Mouse (Mus musculus) spleen, adult 18-20 months (tissue): Measurements from ENCODE around the gene Hist2h2aa2.
"Not testable (repeated sequence)": the region's sequence is repeated elsewhere in the genome, so short reads cannot be mapped to it uniquely, and the experiment has no call there.

Source experiments
- DNase-seq, 2 experiments: peaks; one replicate each; pipeline ENCODE4 v3.0.0; 2022; ENCODE audit warnings: mixed read lengths in 2 of 2

Hist2h2aa2 gene

DNA sequence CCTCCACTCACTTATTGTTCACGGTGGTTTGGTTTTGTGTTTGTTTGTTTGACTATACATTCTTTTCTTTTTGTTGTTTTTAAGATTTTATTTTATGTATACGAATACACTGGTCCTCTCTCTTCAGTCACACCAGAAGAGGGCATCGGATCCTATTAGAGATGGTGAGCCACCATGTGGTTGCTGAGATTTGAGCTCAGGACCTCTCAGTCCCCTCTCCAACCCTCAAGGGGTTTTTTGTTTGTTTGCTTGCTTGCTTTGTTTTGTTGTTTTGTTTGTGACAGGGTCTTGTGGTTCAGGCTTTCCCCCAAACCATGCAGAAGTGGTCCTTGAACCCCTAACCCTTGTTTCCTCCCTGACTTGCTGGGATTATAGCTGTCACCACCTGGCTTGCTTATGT lies 21.5 kb upstream of the Hist2h2aa2 start:
- no peak for DNase-seq

DNA sequence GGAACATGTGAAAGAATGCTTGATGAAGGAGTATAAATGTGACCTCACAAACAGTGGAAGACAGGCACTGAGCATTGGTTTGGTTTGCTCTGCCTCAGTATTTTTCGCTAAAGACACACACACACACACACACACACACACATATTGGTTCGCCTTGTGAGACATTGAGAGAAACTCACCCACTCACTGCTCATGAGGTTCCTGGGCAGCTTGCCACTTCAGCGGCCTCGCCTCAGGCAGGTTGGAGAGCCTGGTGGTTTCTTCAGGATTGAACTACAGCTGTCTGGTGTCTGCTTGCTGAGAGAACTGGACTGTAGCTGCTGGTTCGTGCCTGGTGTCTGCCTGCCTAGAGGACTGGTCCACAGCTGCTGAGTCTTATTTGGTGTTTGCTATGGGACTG lies 20.1 kb upstream of the Hist2h2aa2 start:
- DNase-seq = no peak

DNA sequence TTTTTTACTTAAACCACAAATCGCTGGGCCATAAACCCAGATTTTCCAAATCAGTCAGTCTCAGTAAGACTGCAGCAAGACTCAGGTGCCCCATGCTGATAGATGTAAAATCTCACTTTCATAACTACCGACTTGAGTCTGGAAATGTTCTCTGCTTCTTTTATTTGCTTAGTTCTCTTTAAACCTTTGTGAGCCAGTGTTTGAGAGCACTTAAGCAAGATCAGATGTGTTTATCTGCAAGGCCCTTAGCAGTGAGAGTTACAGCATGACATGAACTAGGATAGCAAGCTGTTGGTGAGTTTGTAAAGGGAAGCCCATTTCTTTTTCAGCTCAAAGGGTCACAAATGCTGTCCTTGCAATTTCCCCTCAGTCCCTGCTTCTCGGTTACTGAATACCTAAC lies 17.1 kb upstream of the Hist2h2aa2 start:
- no peak for DNase-seq

DNA sequence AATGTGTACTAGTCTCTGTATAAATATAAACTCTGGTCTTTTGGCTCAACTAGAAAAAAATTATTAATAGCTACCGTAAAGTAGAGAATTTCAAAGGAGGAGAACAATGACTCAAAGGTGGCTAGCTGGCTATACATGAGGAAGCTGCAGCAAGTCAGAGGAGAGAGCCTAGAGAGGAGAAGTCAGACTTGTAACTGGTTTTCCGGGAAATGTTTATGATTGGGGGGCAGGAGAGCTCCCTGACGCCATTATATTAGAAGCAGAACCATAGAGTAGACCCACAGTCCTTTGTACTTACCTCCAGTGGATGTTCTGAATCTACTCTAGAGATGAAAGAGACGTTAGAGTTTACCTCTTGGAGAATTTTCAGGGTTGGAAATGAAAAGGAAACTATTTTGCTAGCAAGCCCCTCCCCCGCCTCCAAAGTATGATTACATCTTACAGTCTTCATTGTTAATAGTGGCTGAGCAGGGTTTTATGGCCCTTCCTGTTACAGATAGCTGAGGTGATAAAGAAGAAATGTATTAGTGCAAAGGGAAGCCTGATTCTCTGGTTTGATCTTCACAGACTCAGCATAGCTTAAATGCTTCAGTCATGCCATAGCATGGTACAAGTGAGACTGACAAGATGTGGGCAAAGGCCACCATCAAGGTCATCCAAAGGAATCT lies 16.0 kb upstream of the Hist2h2aa2 start:
- no peak for DNase-seq

DNA sequence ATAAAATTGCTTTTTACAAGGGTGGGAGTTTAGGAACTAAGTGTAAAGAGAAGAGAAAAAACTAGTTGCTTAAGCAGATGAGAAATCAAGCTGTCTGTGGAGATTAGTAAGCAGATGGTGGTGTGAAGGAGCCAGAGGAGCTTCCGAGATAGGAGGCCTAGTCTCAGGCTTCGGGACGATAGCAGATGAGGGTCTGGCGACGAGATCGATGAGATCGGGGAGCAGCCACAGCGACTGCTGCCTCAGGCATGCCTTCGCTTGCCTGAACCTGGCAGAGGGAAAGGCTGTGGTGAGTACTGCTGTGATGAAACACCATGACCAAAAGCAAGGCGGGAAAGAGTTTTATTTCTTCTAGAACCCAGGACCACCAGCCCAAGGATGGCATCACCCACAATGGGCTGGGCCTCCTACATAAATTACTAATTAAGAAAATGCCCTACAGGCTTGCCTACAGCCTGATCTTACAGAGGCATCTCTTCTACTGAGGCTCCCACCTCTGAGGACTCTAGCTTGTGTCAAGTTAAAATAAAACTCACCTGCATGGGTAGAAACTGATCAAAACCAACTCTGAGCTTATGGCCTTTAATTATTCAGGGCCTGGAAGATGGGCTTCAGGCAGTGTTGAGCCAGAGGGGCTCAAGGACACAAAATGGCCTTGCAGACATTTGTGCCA lies 14.7 kb upstream of the Hist2h2aa2 start:
- no peak for DNase-seq

DNA sequence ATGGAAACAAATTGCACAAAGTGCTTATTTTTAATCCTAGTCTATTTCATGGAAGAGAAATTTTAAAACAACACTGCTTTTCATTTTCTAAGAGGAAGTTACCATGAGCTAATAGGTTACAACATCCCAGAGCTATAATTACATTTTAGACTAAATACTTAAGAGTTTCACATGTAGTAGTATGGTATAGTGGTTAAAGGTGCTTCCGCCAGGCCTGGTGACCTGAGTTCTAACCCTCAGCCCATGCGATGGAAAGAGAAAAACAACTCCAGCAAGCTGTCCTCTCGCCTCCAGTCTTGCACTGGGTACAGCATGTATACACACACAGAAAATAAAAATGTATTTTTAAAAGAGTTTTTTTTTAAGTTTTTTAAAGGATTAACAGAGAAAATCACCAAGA lies 11.7 kb upstream of the Hist2h2aa2 start:
- no peak for DNase-seq

DNA sequence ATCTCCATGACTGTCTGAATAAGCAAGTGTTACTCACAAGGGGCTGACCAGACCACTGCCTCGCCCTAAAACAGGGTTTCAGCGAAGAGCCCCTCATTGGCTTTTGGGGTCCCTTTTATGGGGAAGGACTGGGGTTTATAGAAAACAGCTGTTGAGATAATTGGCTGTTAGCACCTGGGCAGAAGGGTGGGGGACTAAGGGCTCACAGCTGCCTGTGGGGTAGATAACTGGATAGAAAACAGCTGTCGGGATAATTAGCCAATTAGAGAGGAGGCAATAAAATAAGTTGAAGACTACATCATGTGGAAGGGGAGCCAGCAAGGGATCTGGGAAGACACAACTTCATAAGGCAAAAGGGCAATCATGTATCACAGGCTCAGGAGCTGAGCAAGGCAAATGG lies 10.8 kb upstream of the Hist2h2aa2 start:
- DNase-seq = no peak

DNA sequence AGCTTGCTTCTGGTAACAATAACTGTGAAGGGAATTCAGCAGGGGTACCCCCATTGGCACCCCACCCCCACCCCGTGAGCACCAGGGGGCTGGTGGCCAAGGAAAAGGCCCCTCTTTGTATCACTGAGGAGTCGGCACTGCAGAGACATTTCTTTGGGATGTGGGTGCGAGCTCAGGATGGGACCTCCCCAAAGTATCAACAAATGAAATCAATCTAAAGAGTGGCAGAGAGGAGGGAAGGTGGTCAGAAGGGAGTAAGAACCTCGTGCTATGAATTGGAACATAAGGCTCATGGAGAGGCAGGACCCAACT lies 8.9 kb upstream of the Hist2h2aa2 start:
- DNase-seq = no peak

DNA sequence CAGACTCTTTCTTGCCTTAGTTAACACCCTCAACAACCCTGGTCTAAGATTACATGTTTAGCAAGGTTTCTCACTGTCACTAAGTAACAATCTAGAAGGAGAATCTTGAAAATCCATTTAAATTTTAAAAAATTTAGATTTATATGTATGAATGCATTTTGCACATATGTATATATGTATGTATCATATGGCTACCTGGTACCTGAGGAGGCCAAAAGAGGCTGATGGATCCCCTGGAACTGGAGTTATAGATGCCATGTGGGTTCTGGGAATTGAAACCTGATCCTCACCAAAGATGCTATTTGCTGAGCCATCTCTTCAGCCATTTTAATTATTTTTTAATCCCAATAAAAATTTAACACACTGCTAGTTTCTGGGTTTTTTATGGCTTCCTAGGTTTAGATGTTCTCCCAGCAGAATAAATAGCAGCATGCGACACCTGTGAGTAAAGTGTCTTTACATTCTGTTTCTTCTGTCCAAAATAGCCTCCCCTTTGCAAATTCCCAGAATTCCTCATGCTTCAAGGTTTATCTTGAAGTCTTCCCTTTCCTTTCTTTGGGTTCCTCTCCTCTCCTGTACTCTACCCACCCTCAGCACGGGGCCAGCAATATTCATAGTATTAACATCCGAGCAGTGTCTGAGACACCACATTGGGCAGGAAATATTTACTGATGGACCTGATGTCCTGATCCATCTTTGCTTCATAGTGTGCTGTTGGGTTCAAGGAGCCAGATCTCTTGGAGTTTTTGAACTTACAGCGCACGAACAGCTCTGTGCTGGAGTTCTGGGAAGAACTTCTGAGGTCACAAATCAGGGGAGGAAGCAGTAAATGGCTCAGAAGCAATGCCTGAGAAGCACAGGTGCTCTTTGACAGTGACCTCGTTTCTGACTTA lies 8.3 kb upstream of the Hist2h2aa2 start:
- DNase-seq = no peak

DNA sequence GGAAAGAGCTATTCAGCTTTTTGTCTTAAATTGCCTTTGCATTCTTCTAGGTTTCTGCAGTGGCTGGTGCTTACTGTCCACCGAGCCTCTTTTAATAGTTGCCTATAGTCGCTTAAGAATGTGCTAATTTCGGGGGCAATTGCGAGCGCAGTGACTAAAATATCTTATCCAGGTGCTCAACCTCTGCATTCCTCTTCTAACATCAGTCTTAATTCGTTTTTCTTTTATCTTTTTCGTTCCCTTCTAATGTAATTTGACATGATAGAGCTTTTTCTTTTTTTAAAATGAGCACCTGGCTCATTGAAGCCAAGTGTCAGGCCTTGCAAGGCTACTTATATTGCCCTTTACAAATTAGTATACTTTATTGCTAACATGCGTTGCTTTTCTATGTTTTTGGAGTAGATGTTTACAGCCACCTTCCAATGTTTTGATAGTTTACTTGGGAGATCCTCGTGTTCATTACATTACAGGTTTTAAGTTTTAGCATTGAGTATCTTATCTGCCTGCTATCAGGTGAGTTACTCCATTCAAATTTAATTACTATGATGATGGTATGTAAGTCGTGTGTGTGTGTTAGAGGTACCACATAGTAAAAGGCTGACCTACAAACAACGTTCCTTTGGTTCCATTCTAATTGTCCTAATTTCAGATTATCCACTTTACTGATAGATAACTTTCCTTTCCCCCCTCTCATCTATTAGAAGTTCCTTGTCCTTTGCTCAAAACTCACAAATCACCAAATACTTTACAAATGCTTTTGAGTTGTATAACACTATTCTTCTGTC lies 7.5 kb upstream of the Hist2h2aa2 start:
- no peak for DNase-seq

DNA sequence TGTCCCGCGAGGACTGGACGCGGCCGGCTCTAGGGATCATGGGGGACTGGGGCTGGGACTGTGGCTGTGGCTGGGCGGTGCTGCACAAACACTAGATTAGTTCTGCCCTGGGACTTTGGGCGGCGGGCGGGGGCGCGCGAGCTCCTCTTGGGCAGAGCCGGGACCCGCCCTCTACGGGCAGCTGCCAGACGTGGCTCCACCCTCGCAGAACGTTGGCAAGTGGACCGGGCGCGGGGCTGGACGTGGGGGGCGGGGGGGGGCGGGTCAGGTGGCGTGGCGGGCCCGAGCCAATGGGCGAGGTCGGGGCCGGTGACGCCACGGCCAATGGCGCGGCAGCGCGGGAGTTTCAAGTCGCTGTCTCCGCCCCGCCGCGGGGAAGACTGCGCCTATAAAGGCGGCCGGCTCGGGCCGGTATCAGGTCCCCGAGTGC lies 6.4 kb upstream of the Hist2h2aa2 start, which contains the start of gene Hist2h3c1:
TSS of gene Hist2h3c1 (plus strand) at position 259 of the 430 bp plus-strand sequence.
- DNase-seq = not testable (repeated sequence)

DNA sequence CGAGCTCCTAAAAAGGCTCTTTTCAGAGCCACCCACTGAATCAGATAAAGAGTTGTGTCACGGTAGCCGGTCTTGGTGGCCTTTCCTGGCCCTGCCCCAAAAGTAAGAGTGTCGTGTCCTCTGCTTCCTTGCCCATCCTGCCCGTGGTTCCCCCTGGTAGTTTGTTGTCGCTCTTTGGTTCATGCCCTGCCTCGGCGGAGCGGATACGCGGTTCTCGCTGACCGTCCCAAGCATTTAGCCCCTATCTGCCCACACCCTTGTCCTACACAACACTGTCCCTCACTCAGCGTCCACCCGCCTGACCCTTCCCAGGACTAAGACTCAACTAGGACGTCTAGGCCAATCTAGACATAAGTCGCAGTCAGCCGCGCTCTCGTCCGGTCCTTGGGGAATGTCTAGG lies 5.9 kb upstream of the Hist2h2aa2 start:
- not testable (repeated sequence) for DNase-seq

DNA sequence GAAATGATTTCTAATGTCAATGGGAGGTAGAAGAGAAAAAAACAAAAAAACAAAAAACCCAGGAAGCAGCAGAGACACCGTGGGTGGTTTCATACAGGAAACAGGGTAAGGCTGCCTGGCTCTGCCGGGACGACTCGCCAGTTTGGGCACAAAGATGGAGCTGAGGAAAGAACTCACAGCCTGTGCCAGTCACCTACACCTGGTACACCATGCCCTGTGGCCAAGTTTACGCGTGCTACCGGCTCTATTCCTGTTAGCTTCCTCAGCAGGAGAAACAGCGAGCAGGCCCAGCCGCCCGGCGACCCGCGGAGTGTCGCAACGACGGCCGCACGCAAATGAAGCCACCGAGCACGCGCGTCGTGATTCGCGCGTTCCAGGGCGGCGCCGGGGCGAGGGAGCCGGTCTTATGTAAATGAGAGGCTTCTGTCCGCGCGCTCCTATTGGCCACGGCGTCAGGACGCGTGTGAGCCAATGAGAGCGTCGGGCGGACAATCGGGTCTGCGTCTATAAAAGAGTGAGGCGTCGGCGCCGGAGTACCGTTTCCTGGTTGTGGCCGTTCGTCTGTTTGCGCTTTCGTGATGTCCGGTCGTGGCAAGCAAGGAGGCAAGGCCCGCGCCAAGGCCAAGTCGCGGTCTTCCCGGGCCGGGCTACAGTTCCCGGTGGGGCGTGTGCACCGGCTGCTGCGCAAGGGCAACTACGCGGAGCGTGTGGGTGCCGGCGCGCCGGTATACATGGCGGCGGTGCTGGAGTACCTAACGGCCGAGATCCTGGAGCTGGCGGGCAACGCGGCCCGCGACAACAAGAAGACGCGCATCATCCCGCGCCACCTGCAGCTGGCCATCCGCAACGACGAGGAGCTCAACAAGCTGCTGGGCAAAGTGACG lies 5.2 kb upstream of the Hist2h2aa2 start, which contains the start of gene Hist2h2aa1:
TSS of gene Hist2h2aa1 (plus strand) at position 495 of the 884 bp plus-strand sequence.
- DNase-seq = peak; percentile 83

DNA sequence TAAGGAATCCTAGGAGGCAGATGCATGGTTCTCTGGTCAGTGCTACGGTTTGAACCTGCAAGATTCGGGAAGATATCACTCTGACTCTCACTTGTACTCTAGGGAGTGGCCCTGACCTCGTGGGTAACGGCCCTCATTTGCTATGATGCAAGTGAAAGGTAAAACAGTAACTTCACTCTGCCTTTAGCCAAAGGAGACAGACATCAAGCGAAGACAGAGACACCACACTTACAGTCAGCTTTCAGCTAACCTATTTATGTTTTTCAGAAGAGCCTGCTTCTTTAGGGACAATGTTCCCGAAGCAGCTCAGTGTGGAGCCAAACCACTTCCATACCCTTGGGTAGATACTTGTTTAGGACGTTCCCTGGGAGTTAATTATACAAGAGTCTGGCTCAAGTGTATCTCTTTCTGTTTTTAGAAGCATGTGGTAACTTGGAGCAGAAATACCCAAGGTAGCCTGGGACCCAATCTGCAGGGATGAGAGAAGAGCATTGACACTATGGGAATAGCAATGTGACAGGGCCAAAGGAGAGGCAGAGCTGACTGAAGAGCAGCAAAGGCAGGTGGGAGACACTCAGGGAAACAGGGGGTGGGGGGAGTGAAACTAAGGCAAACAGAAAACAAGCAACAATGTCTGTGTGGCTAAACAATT lies 4.0 kb upstream of the Hist2h2aa2 start:
- no peak for DNase-seq

DNA sequence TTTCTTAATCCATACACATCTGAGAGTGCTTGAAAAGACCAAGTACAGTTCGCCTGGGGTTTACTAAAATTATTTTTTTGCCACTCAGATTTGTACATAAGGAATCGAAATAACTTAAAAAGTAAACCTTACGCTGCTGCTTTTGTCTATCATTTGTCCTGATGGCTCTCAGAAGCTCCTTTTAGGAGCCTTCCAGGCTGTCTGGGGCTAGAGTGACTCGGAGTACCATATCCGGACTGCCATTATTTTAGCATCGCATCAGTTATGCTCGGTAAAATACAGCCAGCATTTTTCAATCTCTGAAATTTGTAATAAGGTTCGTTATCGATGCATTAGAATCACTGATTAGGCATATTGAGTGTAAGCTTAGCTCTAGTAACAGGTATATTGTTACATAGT lies 722 bp upstream of the Hist2h2aa2 start:
- DNase-seq = no peak

DNA sequence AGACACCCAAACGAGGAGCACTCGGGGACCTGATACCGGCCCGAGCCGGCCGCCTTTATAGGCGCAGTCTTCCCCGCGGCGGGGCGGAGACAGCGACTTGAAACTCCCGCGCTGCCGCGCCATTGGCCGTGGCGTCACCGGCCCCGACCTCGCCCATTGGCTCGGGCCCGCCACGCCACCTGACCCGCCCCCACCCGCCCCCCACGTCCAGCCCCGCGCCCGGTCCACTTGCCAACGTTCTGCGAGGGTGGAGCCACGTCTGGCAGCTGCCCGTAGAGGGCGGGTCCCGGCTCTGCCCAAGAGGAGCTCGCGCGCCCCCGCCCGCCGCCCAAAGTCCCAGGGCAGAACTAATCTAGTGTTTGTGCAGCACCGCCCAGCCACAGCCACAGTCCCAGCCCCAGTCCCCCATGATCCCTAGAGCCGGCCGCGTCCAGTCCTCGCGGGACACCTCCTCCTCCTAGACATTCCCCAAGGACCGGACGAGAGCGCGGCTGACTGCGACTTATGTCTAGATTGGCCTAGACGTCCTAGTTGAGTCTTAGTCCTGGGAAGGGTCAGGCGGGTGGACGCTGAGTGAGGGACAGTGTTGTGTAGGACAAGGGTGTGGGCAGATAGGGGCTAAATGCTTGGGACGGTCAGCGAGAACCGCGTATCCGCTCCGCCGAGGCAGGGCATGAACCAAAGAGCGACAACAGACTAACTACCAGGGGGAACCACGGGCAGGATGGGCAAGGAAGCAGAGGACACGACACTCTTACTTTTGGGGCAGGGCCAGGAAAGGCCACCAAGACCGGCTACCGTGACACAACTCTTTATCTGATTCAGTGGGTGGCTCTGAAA lies 902 bp downstream of the Hist2h2aa2 start, which contains the start of gene Hist2h3c2:
TSS of gene Hist2h3c2 (minus strand) at position 174 of the 840 bp plus-strand sequence.
- peak; percentile 19 to 60 for DNase-seq

DNA sequence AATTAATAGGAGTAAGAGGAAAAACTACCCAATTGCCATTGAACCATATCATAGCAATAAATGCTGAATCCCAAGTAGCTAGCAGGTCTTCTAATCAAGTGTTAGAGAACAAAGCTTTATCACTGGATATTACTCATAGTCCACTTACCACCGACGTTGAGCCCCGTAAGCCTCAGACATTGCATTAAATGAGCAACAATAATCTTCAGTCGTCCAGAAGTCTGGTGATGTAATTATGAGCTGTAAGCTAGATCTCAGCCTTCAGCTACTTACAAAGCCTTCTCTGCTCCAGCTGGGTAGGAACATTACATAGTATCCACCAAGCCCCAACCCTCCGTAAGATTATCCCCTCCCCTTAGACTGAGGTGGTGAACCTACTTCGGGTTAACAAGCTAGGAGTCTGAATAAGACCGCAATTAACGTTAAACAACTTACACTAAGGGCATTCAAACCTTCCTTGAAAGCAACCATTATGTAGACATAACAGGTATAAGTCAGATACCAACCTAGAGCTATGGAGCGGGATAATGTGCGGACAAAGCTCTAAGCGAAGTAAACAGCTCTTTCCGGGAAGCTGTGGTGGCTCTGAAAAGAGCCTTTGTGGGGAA lies 2.1 kb downstream of the Hist2h2aa2 start:
- DNase-seq = no peak

DNA sequence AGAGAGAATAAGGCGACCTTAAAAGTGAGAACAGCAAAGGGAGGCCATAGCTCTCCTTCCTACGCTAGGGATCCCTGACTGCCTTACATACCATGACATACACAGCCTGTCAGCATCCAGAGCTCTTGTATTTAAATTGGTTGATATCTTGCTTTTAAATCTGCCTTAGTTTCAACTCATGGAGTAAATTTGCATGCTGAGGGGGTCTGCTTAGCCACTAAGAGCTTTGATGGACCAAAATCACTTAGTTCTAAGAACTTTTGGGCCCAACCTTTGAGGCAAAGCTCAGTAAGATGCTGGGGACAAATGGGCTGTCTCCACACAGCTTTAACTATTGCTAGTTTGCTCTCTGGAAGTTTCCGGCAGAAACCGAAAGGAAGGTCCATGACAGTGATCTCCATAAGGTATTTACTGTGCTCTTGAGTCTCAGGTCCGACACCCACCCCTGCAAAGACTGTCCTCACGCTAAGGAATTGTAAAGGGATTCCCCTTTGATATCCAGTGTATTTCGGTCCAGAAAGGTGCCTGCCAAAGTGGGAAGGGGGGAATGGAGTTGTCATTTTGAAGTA lies 2.7 kb downstream of the Hist2h2aa2 start:
- no peak for DNase-seq

DNA sequence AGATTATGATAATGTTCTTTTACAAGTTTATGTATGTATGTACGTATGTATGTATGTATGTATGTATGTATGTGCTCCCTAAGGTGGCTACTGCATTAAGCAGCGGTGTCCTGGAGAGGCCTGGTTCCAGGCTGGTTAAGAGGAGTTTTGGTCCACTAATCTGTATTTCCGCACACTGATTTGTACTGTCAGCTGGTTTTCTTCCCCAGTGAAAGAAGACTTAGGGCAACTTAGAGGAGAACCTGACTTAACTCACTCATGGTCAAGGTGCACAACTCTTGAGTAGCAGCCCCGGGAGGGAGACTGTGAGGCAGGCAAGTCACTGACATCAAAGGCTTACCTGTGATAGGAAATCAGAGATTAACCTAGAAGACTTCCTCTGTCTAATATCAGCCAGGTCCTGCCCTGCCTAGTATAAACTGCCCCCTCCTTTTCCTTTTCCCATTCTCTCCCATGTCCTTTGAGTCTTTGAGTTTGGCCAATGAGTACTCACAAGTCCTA lies 3.2 kb downstream of the Hist2h2aa2 start:
- no peak for DNase-seq
